Mouse (Mus musculus): ENCODE measurements around the gene Faap24. TPM values are rescaled to one million over a fixed set of nuclear protein-coding genes. Genes with fewer than 3 reads are reported as not detected.

Gene Faap24
- total RNA-seq, 2 experiments from 2014 or later, result 0.75 to 0.92 TPM

DNA sequence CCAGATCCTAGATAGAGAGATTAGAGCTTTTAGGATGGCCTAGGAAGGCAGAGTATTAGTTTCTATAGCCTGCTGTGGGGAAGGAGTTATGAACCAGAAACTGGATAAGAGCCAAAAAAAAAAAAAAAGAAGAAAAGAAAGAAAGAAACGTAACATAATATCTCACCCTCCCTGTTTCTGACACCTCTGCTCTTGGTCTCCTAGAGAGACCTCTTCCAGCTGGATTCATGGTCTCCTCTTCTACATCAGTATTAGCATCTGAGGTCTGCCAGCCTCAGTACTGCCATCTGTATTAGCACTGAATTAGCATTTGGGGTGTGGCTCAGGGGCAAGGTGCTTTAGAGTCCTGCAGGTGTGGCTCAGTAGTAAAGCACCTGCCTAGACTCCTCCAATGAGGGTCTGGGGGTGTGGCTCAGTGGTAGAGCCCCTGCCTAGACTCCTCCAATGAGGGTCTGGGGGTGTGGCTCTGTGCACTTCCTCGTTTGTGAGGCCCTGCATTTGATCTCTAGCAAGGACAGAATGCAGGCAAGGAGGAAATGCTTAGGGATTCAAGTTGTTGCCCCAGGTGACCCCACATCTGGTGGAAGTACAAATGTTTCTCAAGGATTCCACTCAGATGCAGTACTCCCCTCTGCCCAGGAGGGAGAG is 13.8 kb downstream of the Faap24 start:
- no peak for TF ChIP-seq CTCF (IDR thresholded peaks at IDR 0.05)
- Histone ChIP-seq H3K27ac (no peak overlapping the region), H3K4me3 (no peak overlapping the region)
- intact Hi-C loops (cut with DNase I), result no loop called here
- DNase-seq, result no peak

DNA sequence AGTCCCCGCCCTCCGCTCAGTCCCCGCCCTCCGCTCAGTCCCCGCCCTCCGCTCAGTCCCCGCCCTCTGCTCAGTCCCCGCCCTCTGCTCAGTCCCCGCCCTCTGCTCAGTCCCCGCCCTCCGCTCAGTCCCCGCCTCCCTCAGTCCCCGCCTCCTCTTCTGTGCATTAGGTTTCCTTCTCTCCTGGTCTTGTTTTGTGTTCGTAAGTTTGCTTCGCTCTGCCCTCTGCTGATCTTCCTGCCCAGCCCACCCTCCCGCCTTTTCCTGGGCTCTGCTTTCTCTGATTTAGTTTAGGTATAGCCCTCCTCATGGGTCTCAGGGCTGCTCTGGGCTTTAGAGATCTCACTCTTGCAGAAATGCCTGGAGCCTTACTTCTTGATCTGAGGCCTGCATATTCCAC is 14.8 kb downstream of the Faap24 start:
- intact Hi-C loops (cut with DNase I), result no loop called here
- TF ChIP-seq CTCF (IDR thresholded peaks at IDR 0.05), result no peak

DNA sequence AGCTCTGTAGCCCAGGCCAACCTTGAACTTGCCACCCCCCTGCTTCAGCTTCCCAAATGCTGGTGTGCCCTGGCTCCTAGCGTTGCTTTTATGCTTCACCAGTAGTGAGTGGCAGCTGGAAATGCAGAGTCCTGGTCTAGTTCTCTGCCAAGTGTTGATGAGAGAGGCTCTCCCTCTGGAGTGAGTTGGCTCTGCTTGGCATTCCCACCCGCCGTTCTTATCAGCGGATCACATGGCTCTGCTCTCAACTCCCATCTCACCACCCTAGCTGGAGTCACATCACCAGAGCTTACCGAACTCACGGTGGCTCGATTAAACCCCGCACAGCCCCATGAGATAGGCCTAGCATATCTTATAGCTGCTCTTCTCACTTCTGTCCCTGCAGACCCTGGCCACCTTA is 16.3 kb downstream of the Faap24 start:
- no peak for TF ChIP-seq CTCF (IDR thresholded peaks at IDR 0.05)
- Histone ChIP-seq H3K27ac (no peak overlapping the region), H3K4me3 (no peak overlapping the region)
- intact Hi-C loops (cut with DNase I), result no loop called here
- DNase-seq, result no peak

More for the DNA sequence above, 14.8 kb downstream of the Faap24 start:
- DNase-seq, result no peak
- no peak overlapping the region for H3K4me3 ChIP-seq
- no peak overlapping the region for H3K27ac ChIP-seq

DNA sequence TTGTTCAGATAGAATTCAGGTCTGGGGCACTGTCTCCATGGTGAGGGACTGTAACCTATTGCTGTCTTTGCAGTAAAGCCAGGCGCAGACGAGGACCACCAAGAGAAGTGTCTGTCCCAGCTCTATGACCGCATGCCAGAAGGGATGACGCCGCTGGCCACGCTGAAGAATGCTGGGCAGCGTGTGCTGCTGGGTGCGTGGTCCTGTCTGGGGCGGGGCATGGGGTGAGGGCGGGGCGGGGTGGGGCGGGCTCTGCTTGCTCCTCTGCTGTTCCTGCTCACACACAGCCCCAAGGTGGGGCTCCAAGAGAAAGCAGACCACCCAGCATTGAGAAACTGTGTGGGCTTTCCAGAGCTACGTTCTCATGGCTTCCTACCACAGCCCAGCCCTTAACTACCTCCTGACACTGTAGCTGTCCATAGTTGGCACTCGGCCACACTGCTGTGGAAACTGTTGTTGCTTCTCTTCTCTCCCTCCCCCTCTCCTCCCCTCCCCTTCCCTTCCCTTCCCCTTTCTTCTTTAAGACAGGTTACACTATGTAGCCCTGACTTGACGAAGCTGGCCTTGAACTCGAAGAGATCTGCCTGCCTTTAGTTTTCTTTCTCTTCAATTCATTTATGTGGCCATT is 17.0 kb downstream of the Faap24 start:
- no peak for TF ChIP-seq CTCF (IDR thresholded peaks at IDR 0.05)
- Histone ChIP-seq H3K4me3 (no peak overlapping the region), H3K27ac (no peak overlapping the region)
- no peak for DNase-seq
- intact Hi-C loops (cut with DNase I), result no loop called here

DNA sequence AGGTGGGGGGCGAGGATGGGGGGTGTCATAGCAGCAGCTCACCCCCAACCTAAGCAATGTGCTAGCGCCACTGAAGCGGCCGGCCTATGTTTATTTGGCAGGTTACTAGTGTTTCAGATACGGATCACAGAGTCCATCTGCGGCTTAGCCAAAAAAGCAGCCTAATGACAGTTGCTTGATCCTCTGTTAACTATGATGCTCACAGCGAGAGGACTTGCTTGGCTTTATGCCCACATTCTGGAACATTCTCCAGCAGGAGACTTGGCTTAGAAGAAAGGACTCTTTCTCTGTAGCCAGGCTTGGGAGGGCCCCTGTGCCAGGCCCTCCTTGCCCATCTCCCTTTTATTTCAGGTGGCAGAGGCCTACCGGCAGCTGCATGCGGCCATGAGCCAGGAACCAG is 20.0 kb downstream of the Faap24 start:
- Histone ChIP-seq H3K4me3 (no peak overlapping the region), H3K27ac (no peak overlapping the region)
- no peak for DNase-seq
- TF ChIP-seq CTCF (IDR thresholded peaks at IDR 0.05), result no peak
- intact Hi-C loops (cut with DNase I), result no loop called here

DNA sequence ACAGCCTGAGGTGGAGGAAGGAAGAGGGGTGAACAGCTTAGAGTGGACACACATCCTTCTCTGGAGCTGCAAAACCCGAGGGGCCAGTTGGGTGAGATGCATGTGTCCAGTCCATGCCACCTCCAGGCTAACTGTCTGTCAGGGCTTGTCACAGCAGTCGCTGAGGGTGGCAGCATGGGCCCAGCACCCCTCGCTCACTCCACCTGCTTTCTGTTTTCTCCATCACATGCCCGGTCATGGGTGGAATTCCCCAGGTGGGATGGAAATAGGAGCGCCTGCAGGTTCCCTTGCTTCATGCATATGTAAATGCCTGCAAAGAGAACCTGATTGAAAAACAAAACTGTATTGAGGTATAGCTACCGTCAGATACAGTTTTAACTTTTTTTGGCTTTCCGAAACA is 22.4 kb downstream of the Faap24 start:
- Histone ChIP-seq H3K4me3 (no peak overlapping the region), H3K27ac (no peak overlapping the region)
- TF ChIP-seq CTCF (IDR thresholded peaks at IDR 0.05), result no peak
- DNase-seq, result no peak
- intact Hi-C loops (cut with DNase I), result no loop called here

DNA sequence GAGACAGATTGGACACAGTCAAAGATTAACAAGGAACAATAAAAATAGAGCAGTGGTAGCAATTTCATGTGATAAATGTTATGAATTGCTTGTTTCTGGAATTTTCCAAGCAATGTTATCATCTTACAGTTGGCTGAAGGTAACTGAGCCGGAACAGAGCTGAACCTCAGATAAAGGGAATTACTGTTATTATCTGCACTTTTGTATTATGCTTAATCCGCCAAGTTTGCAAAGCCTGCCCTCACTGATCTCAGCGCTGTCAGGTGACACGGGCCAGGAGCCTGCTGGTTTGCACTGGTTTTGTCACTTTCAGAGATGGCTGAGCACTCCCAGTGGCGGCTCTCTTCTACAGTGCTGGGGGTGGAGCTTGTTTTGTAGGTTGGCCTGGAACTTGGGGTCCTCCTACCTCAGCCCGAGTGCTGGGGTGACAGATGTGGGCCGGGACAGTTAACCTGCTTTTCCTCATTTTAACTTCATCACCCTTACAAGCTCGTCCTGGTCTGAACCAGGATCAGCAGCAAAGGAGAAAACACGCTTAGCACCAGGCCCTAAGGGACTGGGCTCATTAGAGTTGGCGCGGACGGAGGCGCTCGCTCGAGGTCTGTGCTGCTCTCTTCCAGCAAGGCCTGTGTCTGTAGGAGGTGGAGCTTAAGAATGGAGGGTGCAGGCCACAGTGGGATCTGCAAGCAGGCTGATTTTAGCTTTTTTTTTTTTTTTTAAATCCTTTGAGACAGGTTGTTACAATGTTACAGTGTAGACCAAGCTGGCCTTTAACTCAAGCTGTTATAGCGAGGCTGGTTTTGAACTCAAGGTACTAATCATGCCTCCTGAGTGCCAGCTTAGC is 23.3 kb downstream of the Faap24 start:
- Histone ChIP-seq H3K27ac (no peak overlapping the region), H3K4me3 (no peak overlapping the region)
- no peak for TF ChIP-seq CTCF (IDR thresholded peaks at IDR 0.05)
- no peak for DNase-seq
- intact Hi-C loops (cut with DNase I), result no loop called here

DNA sequence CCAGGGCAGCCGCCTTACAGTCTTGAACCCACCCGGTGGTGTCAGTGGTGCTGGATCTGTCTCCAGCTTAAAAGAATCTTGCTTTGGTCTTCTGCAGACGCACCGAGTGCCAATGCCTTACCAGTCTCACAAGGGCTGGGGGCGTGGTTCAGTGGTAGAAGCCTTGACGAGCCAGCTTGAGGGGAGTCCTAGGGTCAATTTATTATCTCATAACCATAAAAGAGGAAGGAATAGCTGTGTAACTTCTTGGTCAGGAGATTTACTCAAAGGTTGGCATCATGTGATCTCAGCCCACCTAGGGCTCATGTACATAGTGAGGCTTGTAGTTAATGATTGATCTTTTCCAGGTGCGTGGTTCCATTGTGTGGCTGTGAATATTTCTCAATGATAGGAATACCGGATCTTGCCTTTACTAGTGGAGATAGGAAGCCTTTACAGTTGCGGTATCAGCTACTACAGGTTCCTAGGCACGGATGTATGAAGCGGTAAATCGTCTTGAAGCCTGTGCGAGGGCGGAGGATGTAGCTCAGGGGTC is 24.1 kb downstream of the Faap24 start:
- no peak overlapping the region for H3K27ac ChIP-seq
- TF ChIP-seq CTCF (IDR thresholded peaks at IDR 0.05), result no peak
- intact Hi-C loops (cut with DNase I), result no loop called here
- H3K4me3 ChIP-seq, result no peak overlapping the region
- DNase-seq, result no peak

DNA sequence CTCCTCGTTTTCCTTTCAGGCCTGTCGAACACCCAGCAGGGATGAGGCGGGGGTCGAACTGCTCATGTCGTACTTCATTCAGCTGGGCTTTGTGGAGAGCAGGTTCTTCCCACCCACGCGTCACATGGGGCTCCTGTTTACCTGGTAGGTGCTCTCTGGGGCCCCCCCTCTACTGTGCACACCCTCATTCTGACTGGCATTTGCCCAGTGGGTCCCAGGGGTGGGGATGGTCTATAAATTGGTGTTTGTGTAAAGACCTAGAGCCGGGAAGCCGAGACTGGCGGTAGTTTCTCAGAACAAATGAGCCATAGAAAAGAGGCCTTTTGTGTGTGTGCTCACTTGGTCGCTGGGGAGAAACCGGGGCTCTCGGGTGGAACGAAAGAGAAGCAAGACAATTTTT is 25.5 kb downstream of the Faap24 start:
- intact Hi-C loops (cut with DNase I), result no loop called here
- Histone ChIP-seq H3K27ac (no peak overlapping the region), H3K4me3 (no peak overlapping the region)
- TF ChIP-seq CTCF (IDR thresholded peaks at IDR 0.05), result no peak
- no peak for DNase-seq

DNA sequence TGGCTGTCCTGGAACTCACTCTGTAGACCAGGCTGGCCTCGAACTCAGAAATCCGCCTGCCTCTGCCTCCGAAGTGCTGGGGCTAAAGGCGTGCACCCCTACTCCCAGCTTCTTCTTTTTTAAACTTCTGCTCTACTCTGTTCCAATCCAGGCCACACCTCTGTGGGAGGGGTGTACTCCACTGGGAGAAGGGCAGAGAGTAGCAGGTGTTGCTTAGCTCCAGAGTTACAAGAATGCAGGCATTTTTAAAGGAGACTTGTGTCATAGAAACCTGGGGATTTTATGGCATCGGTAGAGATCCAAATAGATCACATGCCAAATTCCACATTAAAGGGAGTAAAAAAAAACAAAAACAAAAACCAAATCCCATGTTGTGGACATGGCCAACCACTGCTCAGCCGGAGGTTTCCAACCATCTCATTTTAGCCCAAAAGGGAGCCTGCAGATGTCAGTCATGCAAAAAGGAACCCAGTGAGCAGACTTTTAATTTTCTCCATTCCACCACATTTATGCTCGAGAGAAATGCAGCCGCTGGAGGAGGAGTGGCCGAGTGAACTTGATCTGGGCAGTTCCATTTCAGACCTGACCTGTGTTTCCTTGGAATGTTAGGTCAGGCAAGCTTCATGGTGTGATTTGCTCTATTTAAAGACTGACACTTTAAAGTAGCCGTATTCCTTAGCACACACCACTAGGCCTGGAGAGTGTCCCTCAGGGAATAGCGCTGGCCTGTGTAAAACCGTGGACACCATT is 31.3 kb downstream of the Faap24 start:
- Histone ChIP-seq H3K27ac (peak overlapping the region; percentile 53), H3K4me3 (no peak overlapping the region)
- intact Hi-C loops (cut with DNase I), result no loop called here
- TF ChIP-seq CTCF (IDR thresholded peaks at IDR 0.05), result no peak
- no peak for DNase-seq

DNA sequence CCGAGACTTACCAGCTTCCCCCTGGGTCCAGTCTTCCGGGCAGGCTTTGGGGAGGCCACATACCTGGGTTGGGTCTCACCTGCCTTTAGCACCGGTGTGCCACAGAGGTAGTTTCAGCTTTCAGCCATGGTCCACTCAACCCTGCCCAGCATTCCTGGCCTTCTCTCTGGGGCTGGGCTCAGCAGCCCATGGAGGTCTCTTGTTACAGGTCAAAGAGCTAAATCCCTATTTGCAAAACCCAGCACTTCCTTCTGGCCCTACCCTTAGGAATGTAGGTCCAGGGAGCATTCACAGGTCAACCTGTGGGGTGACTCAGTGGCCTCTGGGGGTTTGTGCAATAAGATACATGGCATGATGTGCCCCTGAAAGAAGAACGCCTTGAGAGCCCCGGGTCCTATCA is 33.8 kb downstream of the Faap24 start:
- H3K4me3 ChIP-seq, result no peak overlapping the region
- no peak for TF ChIP-seq CTCF (IDR thresholded peaks at IDR 0.05)
- no peak for DNase-seq
- intact Hi-C loops (cut with DNase I), result no loop called here
- H3K27ac ChIP-seq, result no peak overlapping the region

DNA sequence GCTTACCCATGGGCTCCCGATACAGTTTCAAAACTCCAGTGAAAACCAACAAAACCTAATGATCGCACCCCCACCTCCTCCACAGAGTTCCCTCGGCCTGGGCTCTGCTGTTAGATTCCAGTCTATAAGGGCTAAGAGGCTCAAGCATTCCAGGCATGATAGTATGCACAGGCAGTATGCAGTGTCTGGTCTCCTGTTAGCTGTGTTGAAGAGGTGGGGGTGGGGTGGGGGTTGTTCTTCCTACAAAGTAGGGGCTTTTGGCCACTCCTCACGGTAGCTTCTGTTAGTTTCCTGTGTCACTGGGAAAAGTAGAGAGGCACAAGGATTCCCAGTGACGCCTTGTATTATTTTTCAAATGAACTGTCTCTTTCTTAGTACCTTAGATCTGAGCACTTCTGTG is 34.4 kb downstream of the Faap24 start:
- H3K4me3 ChIP-seq, result no peak overlapping the region
- no peak for TF ChIP-seq CTCF (IDR thresholded peaks at IDR 0.05)
- intact Hi-C loops (cut with DNase I), result no loop called here
- H3K27ac ChIP-seq, result no peak overlapping the region
- no peak for DNase-seq

Measured in gastrocnemius, adult 2 months (tissue).